Mouse (Mus musculus): ENCODE measurements at regions not wholly inside any gene's neighbourhood (a gene's known extent, or its start where the extent isn't known, plus 50 kb on each side); places are given as distances from the start of the nearest gene placed in this dataset.

GRCm38 (mm10) chr8:89279142-89279541, 235.2 kb upstream of the Sall1 start:
- no peak for DNase-seq (ENCODE audit: low spot score in 2 of 2)

GRCm38 (mm10) chr8:89273276-89273675, 229.3 kb upstream of the Sall1 start:
- DNase-seq (ENCODE audit: low spot score in 2 of 2), result no peak

- DNase-seq (ENCODE audit: low spot score in 2 of 2), result no peak
Measured at GRCm38 (mm10) chr8:89272381-89272815, 228.4 kb upstream of the Sall1 start.

- DNase-seq (ENCODE audit: low spot score in 2 of 2), result no peak
Measured at GRCm38 (mm10) chr8:89271381-89272355, 227.7 kb upstream of the Sall1 start.

GRCm38 (mm10) chr8:89270001-89270400, 226.0 kb upstream of the Sall1 start:
- DNase-seq (ENCODE audit: low spot score in 2 of 2), result no peak

- no peak for DNase-seq (ENCODE audit: low spot score in 2 of 2)
Measured at GRCm38 (mm10) chr8:89261163-89261812, 217.3 kb upstream of the Sall1 start.

- no peak for DNase-seq (ENCODE audit: low spot score in 2 of 2)
Measured at GRCm38 (mm10) chr8:89259881-89260280, 215.9 kb upstream of the Sall1 start.

GRCm38 (mm10) chr8:89246342-89246741, 202.4 kb upstream of the Sall1 start:
- no peak for DNase-seq (ENCODE audit: low spot score in 2 of 2)

- no peak for DNase-seq (ENCODE audit: low spot score in 2 of 2)
Measured at GRCm38 (mm10) chr8:89245131-89245751, 201.3 kb upstream of the Sall1 start.

- no peak for DNase-seq (ENCODE audit: low spot score in 2 of 2)
Measured at GRCm38 (mm10) chr8:89241686-89242085, 197.7 kb upstream of the Sall1 start.

GRCm38 (mm10) chr8:89239626-89240025, 195.7 kb upstream of the Sall1 start:
- no peak for DNase-seq (ENCODE audit: low spot score in 2 of 2)

- no peak for DNase-seq (ENCODE audit: low spot score in 2 of 2)
Measured at GRCm38 (mm10) chr8:89234041-89234440, 190.1 kb upstream of the Sall1 start.

- no peak for DNase-seq (ENCODE audit: low spot score in 2 of 2)
Measured at GRCm38 (mm10) chr8:89232318-89232717, 188.4 kb upstream of the Sall1 start.

- DNase-seq (ENCODE audit: low spot score in 2 of 2), result no peak
Measured at GRCm38 (mm10) chr8:89229144-89229543, 185.2 kb upstream of the Sall1 start.

GRCm38 (mm10) chr8:89220870-89221269, 176.9 kb upstream of the Sall1 start:
- DNase-seq (ENCODE audit: low spot score in 2 of 2), result no peak

GRCm38 (mm10) chr8:89220381-89220780, 176.4 kb upstream of the Sall1 start:
- DNase-seq (ENCODE audit: low spot score in 2 of 2), result no peak

GRCm38 (mm10) chr8:89219156-89219555, 175.2 kb upstream of the Sall1 start:
- no peak for DNase-seq (ENCODE audit: low spot score in 2 of 2)

- DNase-seq (ENCODE audit: low spot score in 2 of 2), result no peak
Measured at GRCm38 (mm10) chr8:89217689-89218088, 173.7 kb upstream of the Sall1 start.

- no peak for DNase-seq (ENCODE audit: low spot score in 2 of 2)
Measured at GRCm38 (mm10) chr8:89211931-89212330, 168.0 kb upstream of the Sall1 start.

- DNase-seq (ENCODE audit: low spot score in 2 of 2), result no peak
Measured at GRCm38 (mm10) chr8:89210684-89211083, 166.7 kb upstream of the Sall1 start.

- no peak for DNase-seq (ENCODE audit: low spot score in 2 of 2)
Measured at GRCm38 (mm10) chr8:89207891-89208290, 163.9 kb upstream of the Sall1 start.

- DNase-seq (ENCODE audit: low spot score in 2 of 2), result no peak
Measured at GRCm38 (mm10) chr8:89202484-89203096, 158.6 kb upstream of the Sall1 start.
